Mouse (Mus musculus) testis, adult 2 months (tissue): Measurements from ENCODE around the gene Anp32b. TPM values are rescaled to one million over a fixed set of nuclear protein-coding genes. Genes with fewer than 3 reads are reported as not detected.

ENCODE experiments used
- H3K27ac ChIP-seq: fragments of 200-500 bp; 2 replicates; pipeline ENCODE4 v1.5.1; 2012; ENCODE audit warnings: low read depth, low read length; ENCODE audit not compliant: control insufficient read depth, insufficient read depth
- H3K27me3 ChIP-seq: fragments of 200-500 bp; 2 replicates; pipeline ENCODE4 v1.6.1; 2012; ENCODE audit warnings: mild to moderate bottlenecking, low read length, moderate library complexity; ENCODE audit not compliant: control insufficient read depth, insufficient read depth
- H3K36me3 ChIP-seq: fragments of 200-500 bp; 2 replicates; pipeline ENCODE4 v1.6.1; 2012; ENCODE audit warnings: mild to moderate bottlenecking, low read length; ENCODE audit not compliant: control insufficient read depth, insufficient read depth
- H3K4me1 ChIP-seq: fragments of 200-500 bp; 2 replicates; pipeline ENCODE4 v1.6.1; 2012; ENCODE audit warnings: low read length; ENCODE audit not compliant: control insufficient read depth, insufficient read depth
- H3K4me3 ChIP-seq: fragments of 200-500 bp; 2 replicates; pipeline ENCODE4 v1.5.1; 2012; ENCODE audit warnings: low read depth, mild to moderate bottlenecking, low read length, moderate library complexity, mixed read lengths; ENCODE audit not compliant: control insufficient read depth
- CTCF ChIP-seq: fragments of 200-500 bp; IDR thresholded peaks from 2 replicates; pipeline ENCODE4 v1.5.1; 2012; ENCODE audit warnings: low read depth, mild to moderate bottlenecking, inconsistent platforms, low read length, moderate library complexity; ENCODE audit not compliant: control insufficient read depth, insufficient read depth, insufficient replicate concordance
- POLR2A ChIP-seq: fragments of 200-500 bp; IDR thresholded peaks from 2 replicates; pipeline ENCODE4 v1.6.1; 2012; ENCODE audit warnings: low read depth, mild to moderate bottlenecking, inconsistent platforms, low read length, moderate library complexity; ENCODE audit not compliant: control insufficient read depth
- polyA plus RNA-seq: library from polyadenylated mRNA; depleted of rRNA; stranded (reverse); fragments of >200 nt; gene quantifications from 2 replicates; pipeline ENCODE4 v1.2.3, GENCODE M21; 2012

Gene Anp32b
- polyA plus RNA-seq, 1 experiment: 11.6 TPM

DNA sequence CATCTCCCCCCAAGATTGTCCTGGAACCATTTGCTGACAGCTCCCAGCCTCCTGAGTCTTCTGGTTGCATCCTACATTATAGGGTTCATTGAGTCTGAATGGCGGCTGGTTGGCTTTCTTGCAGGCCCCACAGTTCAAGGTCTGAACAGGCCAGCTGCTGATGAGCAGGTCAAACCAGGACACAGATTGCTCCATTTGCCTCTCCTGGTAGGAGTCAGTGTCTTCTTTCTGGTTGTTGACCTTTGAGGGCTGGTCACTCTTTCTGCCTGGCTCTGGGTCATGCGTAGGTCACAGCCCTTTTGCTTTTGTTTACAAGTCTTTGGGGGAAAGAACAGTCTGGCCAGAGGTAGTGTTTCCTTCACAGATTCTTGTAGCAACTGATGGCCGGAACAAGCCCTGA is 47.8 kb downstream of the Anp32b start:
- Histone ChIP-seq H3K27me3 (no peaks in the 10 kb centered on the region), H3K27ac (no peak overlapping the region), H3K36me3 (no peaks in the 10 kb centered on the region), H3K4me3 (no peak overlapping the region), H3K4me1 (no peaks in the 10 kb centered on the region)
- TF ChIP-seq CTCF (no peak), POLR2A (no peak)

DNA sequence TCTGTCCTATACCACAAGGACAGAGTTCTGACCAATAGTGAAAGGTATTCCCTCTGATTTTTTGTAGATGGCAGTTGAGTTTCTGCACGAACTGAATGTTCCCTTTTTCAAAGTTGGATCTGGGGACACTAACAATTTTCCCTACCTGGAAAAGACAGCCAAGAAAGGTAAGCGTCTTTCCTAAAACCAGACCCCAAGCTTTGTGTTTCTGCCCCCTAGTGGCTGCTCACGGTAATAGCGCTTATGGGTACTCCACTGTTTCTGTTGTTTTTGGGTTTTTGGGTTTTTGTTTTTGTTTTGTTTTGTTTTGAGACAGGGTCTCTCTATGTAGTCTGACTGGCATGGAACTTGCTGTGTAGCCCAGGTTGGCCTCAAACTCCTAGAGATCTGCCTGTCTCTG is 48.3 kb downstream of the Anp32b start:
- H3K4me1 ChIP-seq: no peaks in the 10 kb centered on the region
- peak; percentile 27; the same call in 1 of the 2 replicates for TF ChIP-seq CTCF
- TF ChIP-seq POLR2A: no peak
- H3K4me3 ChIP-seq: no peak overlapping the region
- H3K27ac ChIP-seq: no peak overlapping the region
- no peaks in the 10 kb centered on the region for H3K36me3 ChIP-seq
- H3K27me3 ChIP-seq: no peaks in the 10 kb centered on the region

- H3K27me3 ChIP-seq: no peaks in the 10 kb centered on the region
- peaks cover 7% of the 10 kb centered on the region for H3K4me1 ChIP-seq
- H3K27ac ChIP-seq: no peak overlapping the region
- no peak overlapping the region for H3K4me3 ChIP-seq
- H3K36me3 ChIP-seq: no peaks in the 10 kb centered on the region
- TF ChIP-seq POLR2A: no peak
- TF ChIP-seq CTCF: no peak
Measured at GRCm38 (mm10) chr4:46502606-46503502, 52.2 kb downstream of the Anp32b start.

DNA sequence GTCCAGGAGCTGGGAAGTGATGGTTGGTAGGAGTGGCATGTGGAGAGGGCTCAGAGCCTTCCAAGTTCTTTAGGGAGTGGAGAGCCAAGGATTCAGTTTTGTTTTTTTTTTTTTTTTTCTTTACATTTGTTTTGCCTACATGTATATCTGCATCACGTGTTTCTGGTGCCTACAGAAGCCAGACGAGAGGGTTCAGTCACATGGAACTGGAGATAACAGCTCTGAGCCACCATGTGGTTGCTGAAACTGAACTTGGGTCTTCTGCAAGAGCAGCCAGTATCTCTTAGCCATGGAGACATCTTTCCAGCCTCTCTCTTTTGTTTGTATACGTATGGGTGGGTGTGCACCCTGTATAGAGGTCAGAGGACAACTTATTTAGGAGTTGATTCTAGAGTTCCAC is 53.2 kb downstream of the Anp32b start:
- TF ChIP-seq POLR2A: no peak
- TF ChIP-seq CTCF: no peak

DNA sequence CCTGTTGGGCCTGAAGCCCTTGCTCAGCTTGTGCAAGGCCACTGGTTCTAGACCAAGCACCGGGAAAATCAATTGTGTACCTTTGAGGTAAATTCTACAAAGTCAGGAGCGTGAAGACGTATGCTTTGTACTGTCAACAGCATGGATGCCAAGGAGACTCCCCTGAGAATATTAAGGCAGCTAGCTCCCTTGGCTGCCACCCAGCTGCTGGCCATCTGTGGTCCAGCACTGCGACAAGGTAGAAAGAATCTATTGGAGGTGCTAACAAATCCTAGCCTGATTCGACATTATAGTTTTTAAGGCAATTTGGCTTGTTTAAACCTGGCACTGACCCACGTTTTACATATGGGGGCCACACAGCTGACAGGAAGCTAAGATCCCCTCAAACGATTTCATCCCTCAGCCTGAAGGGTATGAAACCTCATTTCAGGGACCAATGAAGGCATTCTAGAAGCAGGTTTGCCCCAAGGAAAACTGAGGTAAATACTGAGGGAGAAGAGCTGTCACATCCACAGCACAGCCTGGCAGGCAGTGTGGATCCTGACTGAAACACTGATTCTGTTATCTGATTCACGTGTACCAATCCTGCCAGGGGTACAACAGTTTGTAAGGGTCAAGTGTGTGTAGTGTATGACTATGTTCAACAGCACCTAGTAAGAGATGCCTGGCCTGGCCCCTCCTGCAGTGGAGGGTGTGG is 54.8 kb downstream of the Anp32b start:
- no peak overlapping the region for H3K27ac ChIP-seq
- no peaks in the 10 kb centered on the region for H3K36me3 ChIP-seq
- TF ChIP-seq CTCF (no peak), POLR2A (no peak)
- H3K4me1 ChIP-seq: peaks cover 7% of the 10 kb centered on the region
- no peaks in the 10 kb centered on the region for H3K27me3 ChIP-seq
- no peak overlapping the region for H3K4me3 ChIP-seq

More for the DNA sequence above, 53.2 kb downstream of the Anp32b start:
- Histone ChIP-seq H3K4me1 (peaks cover 7% of the 10 kb centered on the region), H3K27me3 (no peaks in the 10 kb centered on the region), H3K36me3 (no peaks in the 10 kb centered on the region), H3K4me3 (no peak overlapping the region), H3K27ac (no peak overlapping the region)

DNA sequence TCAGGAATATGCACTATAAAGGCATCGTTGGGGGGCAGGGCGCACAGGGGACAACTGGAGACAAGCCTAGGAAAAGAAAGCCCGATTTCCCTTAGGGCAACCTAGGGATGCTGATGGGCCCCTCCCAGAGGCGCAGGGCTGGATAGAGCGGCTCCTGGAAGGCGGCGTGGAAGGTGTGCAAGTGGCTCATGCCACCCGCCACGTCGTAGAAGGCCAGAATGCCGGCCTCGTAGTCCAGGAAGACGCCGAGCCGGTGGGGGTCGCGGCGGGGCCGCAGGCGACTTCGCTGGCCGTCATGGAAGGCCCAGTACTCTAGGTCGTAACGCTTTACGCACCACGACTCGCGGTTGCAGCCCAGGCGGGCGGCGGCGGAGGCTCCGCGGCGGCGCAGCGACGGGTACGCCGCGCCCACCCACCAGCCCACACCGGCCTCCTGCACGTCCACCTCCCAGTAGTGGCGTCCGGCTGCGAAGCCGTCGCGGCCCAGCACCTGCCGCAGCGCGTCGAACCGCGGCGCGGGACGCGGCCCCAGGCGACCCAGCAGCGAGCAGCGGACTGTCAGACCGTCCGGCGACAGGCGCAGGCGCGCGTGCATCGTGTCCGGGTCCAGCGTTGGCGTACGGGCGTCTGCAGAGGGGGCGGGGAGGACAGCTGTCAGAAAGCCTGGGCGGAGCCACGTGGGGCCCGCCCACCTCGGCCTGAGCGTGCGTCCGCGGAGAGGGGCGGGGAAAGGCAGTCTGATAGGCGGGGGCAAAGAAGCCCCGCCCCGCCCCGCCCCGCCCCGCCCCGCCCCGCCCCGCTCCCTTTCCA is 56.3 kb downstream of the Anp32b start:
- no peak overlapping the region for H3K27ac ChIP-seq

More for the DNA sequence above, 56.3 kb downstream of the Anp32b start:
- TF ChIP-seq CTCF (no peak), POLR2A (peak; percentile 57; the same call in 1 of the 2 replicates)
- Histone ChIP-seq H3K27me3 (no peaks in the 10 kb centered on the region), H3K4me3 (peak overlapping the region; percentile 89), H3K4me1 (peaks cover 7% of the 10 kb centered on the region), H3K36me3 (no peaks in the 10 kb centered on the region)
